Mouse (Mus musculus) midbrain, embryonic 12.5 days (tissue): ENCODE data around the gene Pacs1. TPM values are rescaled to one million over a fixed set of nuclear protein-coding genes. Genes with fewer than 3 reads are reported as not detected.

Experiments
- ATAC-seq: fragments of 200-750 bp; cut with Nextera tagmentation; 2 replicates; pipeline ENCODE4 v1.8.0; 2017; ENCODE audit warnings: low read depth, moderate TSS enrichment, moderate library complexity; ENCODE audit not compliant: low FRiP score
- H3K27ac ChIP-seq: fragments of 300-500 bp; sonication (generic); replicated peaks from 2 replicates; pipeline ENCODE4 v1.5.1; 2016; ENCODE audit warnings: mild to moderate bottlenecking
- H3K27me3 ChIP-seq: fragments of 300-500 bp; sonication (generic); 2 replicates; pipeline ENCODE4 v1.6.1; 2016; ENCODE audit warnings: mild to moderate bottlenecking
- H3K36me3 ChIP-seq: fragments of 300-500 bp; sonication (generic); 2 replicates; pipeline ENCODE4 v1.6.1; 2016
- H3K4me1 ChIP-seq: fragments of 300-500 bp; sonication (generic); 2 replicates; pipeline ENCODE4 v1.6.1; 2016
- H3K4me2 ChIP-seq: fragments of 300-500 bp; sonication (generic); replicated peaks from 2 replicates; pipeline ENCODE4 v1.6.1; 2016; ENCODE audit warnings: mild to moderate bottlenecking, moderate library complexity
- H3K4me3 ChIP-seq: fragments of 300-500 bp; sonication (generic); 2 replicates; pipeline ENCODE4 v1.5.1; 2016; ENCODE audit warnings: mild to moderate bottlenecking
- H3K9ac ChIP-seq: fragments of 300-500 bp; sonication (generic); replicated peaks from 2 replicates; pipeline ENCODE4 v1.6.1; 2016; ENCODE audit warnings: mild to moderate bottlenecking, moderate library complexity
- H3K9me3 ChIP-seq: fragments of 300-500 bp; sonication (generic); 2 replicates; pipeline ENCODE4 v1.6.1; 2016; ENCODE audit warnings: mild to moderate bottlenecking
- WGBS: fragments of 180-500 bp; shearing (Covaris S2); methylation state at CpG from one replicate; pipeline ENCODE4 v1.1.7; 2016; 5-methylcytosine and 5-hydroxymethylcytosine counted together
- polyA plus RNA-seq: library from polyadenylated mRNA; unstranded; fragments of >200 nt; fragmentation: Nextera tagmentation; extraction: Ambion mirVana; gene quantifications from 2 replicates; pipeline ENCODE4 v1.2.1, GENCODE M21; 2016

Pacs1 gene
- polyA plus RNA-seq = 32.5 and 32.8 TPM in 2 replicates

DNA sequence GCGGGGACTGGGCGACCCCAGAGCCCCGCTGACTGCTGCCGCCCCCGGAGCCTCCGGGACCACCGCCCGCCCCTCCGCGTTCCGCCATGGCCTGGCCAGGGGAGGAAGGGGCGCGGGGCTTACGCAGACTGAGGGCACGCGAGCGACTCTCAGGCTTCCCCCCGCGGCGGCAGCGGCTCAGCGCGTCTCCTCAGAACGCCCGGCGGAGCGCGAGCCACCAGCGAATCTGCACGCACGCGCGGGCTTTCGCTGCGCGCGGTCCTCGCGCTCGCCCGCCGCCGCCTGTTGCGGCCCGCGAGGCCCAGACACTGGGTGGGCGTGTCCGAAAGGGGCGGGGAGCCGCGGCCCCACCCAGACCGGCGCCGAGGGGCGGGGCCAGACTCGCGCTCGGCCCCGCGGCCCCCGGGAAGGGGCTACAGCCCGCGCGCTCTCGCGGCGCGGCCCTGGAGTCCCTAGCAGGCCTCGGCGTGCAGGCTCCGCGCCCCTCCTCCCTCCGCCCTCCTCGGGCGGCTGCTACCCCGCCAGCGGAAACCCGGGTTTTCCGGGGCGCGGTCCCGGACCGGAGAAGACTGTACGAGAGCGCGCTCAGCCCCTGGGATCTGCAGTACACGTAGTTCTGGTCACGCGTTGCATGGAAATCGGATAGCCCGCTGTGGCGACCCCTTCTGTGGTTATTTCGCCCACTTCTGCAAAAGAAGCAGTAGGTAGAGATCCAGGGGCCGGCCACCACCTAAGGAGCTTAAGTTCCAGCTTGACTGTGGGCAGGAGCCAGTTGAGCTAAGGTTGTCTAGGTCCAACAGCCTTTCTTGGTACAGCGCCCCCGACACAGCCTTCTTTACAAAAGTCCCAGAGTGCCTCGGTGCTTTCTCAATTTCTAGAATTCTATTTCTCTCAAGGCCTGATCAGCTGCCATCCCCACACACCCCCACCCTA, at the start of gene Pacs1:
TSS of gene Pacs1 (minus strand) at position 319 of the 933 bp plus-strand sequence.
- Histone ChIP-seq H3K9me3 (no peaks in the 10 kb centered on the region), H3K4me2 (peak within 1 kb of the TSS; percentile 89), H3K9ac (peak within 1 kb of the TSS; percentile 94), H3K27ac (peak within 1 kb of the TSS; percentile 89), H3K4me3 (peak within 1 kb of the TSS; percentile 94), H3K4me1 (peaks cover 33% of the 10 kb centered on the region), H3K36me3 (peaks cover 42% of the 10 kb centered on the region), H3K27me3 (no peaks in the 10 kb centered on the region)
- ATAC-seq = peak; percentile 89
- WGBS = under 1% methylated on average over 74 of the region's 97 CpGs

- WGBS = 90% methylated on average over 8 of the region's 8 CpGs
- H3K4me2 ChIP-seq = no peak overlapping the region
- H3K9me3 ChIP-seq = peaks cover 2% of the 10 kb centered on the region; the same call in 1 of the 2 replicates
- no peaks in the 10 kb centered on the region for H3K4me1 ChIP-seq
- H3K36me3 ChIP-seq = no peaks in the 10 kb centered on the region
- H3K27me3 ChIP-seq = no peaks in the 10 kb centered on the region
- H3K27ac ChIP-seq = no peak overlapping the region
- ATAC-seq = no peak
- H3K9ac ChIP-seq = no peak overlapping the region
- no peak overlapping the region for H3K4me3 ChIP-seq
Measured at GRCm38 (mm10) chr19:5313189-5313588, 40.3 kb upstream of the Pacs1 start.

- Histone ChIP-seq H3K27ac (no peak overlapping the region), H3K27me3 (peaks cover 19% of the 10 kb centered on the region), H3K9me3 (peaks cover 2% of the 10 kb centered on the region; the same call in 1 of the 2 replicates), H3K36me3 (peaks cover 36% of the 10 kb centered on the region), H3K4me3 (no peak overlapping the region), H3K9ac (no peak overlapping the region), H3K4me2 (no peak overlapping the region), H3K4me1 (no peaks in the 10 kb centered on the region)
- no peak for ATAC-seq
- WGBS = 79% methylated on average over 7 of the region's 7 CpGs
Measured at GRCm38 (mm10) chr19:5309025-5309424, 36.1 kb upstream of the Pacs1 start.

- no peak for ATAC-seq
- Histone ChIP-seq H3K27ac (no peak overlapping the region), H3K9me3 (peaks cover 2% of the 10 kb centered on the region; the same call in 1 of the 2 replicates), H3K4me1 (no peaks in the 10 kb centered on the region), H3K27me3 (peaks cover 19% of the 10 kb centered on the region), H3K4me3 (0 out of 2 replicates have a peak overlapping the region, but pooled peaks have one; percentile 13), H3K9ac (0 out of 2 replicates have a peak overlapping the region, but pooled peaks have one; percentile 20), H3K4me2 (peak overlapping the region; percentile 34; the same call in 1 of the 2 replicates), H3K36me3 (peaks cover 54% of the 10 kb centered on the region)
- WGBS = 46% methylated on average over 98 of the region's 98 CpGs
Measured at GRCm38 (mm10) chr19:5306968-5307734, 34.2 kb upstream of the Pacs1 start.

DNA sequence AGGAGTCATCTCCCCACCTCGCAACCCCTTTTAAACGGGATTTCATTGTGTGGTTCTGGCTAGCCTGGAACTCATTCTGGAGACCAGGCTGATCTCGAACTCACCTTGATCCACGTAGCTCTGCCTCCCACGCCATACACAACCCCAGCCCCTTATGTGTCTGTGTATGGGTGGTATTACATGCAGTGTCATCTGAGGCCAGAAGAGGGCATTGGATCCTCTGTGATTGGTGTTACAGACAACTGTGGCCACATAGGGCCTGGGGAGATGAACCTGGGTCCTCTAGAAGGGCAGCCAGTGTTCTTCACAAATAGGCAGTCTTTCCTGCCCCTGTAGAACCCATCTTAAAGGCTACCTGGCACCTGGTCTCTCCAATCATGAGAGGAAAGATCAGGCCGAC, 33.4 kb upstream of the Pacs1 start:
- Histone ChIP-seq H3K36me3 (peaks cover 54% of the 10 kb centered on the region), H3K4me3 (no peak overlapping the region), H3K4me1 (no peaks in the 10 kb centered on the region), H3K9me3 (peaks cover 2% of the 10 kb centered on the region; the same call in 1 of the 2 replicates), H3K9ac (no peak overlapping the region), H3K27ac (no peak overlapping the region), H3K4me2 (no peak overlapping the region), H3K27me3 (peaks cover 19% of the 10 kb centered on the region)
- ATAC-seq = no peak
- 88% methylated on average over 6 of the region's 6 CpGs for WGBS

- WGBS = 14% methylated on average over 4 of the region's 4 CpGs
- Histone ChIP-seq H3K4me1 (peaks cover 19% of the 10 kb centered on the region), H3K27ac (no peak overlapping the region), H3K9me3 (no peaks in the 10 kb centered on the region), H3K27me3 (peaks cover 13% of the 10 kb centered on the region), H3K4me2 (no peak overlapping the region), H3K4me3 (no peak overlapping the region), H3K36me3 (peaks cover 48% of the 10 kb centered on the region), H3K9ac (no peak overlapping the region)
- no peak for ATAC-seq
Measured at GRCm38 (mm10) chr19:5302455-5302854, 29.5 kb upstream of the Pacs1 start.

GRCm38 (mm10) chr19:5300588-5300987, 27.7 kb upstream of the Pacs1 start:
- no peaks in the 10 kb centered on the region for H3K27me3 ChIP-seq
- H3K36me3 ChIP-seq = peaks cover 29% of the 10 kb centered on the region
- H3K4me1 ChIP-seq = peaks cover 29% of the 10 kb centered on the region
- ATAC-seq = no peak
- H3K9me3 ChIP-seq = no peaks in the 10 kb centered on the region
- H3K4me2 ChIP-seq = no peak overlapping the region
- WGBS = 87% methylated on average over 6 of the region's 6 CpGs
- no peak overlapping the region for H3K9ac ChIP-seq
- no peak overlapping the region for H3K4me3 ChIP-seq
- no peak overlapping the region for H3K27ac ChIP-seq

DNA sequence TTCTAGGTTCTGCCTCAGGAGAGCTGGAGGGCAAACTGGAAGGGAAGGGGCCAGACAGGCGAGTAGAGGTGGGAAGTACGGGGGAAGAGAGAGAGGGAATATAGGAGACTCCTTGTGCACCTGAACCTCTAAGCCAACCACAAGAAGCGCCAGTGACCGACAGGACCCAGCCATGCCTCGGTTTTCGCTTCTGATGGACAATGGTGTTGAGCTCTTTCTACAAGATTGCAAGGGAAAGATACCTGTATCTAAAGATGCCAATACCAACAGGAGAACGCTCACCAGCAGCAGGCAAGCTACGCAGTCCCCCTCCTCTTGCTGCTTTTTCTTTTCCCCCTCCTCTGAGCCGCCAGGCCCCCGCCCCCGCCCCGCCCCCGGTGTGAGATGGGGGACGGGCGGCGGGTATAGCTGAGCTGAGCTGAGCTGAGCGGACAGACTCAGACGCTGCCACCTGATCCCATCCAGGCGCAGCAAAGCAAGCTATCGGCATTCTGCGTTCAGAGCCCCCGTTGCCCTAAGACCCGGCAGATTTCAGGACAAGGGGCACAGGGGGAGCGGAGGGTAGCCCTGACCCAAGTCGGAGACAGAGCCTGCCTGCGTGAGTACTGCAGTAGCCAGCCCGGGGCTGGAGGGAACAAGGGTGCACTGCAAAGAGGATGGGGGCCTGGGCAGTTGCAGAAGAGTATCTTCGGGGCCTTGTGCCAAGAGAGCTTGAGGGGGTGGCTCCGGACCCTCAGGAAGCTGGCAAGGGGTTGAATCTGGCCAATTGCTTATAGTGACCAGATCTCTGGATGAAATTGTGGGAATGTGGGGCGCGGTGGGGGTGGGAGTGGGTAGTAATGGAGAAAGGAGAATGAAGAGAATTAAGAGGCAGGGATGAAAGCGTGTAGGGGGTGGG, 25.2 kb upstream of the Pacs1 start, which contains the start of gene Gal3st3:
TSS of gene Gal3st3 (plus strand) at position 429 of the 898 bp plus-strand sequence.
- Histone ChIP-seq H3K4me3 (peak within 1 kb of the TSS; percentile 64), H3K9me3 (no peaks in the 10 kb centered on the region), H3K36me3 (peaks cover 13% of the 10 kb centered on the region), H3K9ac (peak within 1 kb of the TSS; percentile 91), H3K4me2 (peak within 1 kb of the TSS; percentile 78), H3K27ac (peak within 1 kb of the TSS; percentile 86), H3K4me1 (peaks cover 36% of the 10 kb centered on the region), H3K27me3 (no peaks in the 10 kb centered on the region)
- peak; percentile 69 for ATAC-seq
- WGBS = 6% methylated on average over 30 of the region's 32 CpGs

DNA sequence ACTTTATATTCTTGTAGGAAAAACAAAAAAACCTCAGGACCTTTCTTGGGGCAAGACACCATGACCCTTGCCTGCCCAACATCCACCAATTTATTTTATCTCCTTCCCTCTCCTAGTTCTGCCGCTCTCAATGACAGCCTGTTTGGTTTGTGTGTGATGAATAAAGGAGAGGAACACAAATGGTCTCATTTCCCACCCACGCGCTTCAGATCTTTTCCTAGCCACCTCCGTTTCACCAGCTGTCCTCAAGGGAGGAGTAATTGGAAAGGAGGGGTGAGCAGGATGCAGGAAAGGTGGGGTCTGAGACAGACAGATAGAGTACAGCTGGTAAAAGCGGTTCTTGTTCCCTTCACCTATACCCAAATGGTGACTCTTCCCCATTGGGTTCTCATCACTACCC, 23.7 kb upstream of the Pacs1 start:
- 89% methylated on average over 5 of the region's 5 CpGs for WGBS
- no peak for ATAC-seq
- no peaks in the 10 kb centered on the region for H3K9me3 ChIP-seq
- 0 out of 2 replicates have a peak overlapping the region, but pooled peaks have one; percentile 88 for H3K4me3 ChIP-seq
- H3K4me1 ChIP-seq = peaks cover 39% of the 10 kb centered on the region
- no peak overlapping the region for H3K4me2 ChIP-seq
- H3K36me3 ChIP-seq = peaks cover 16% of the 10 kb centered on the region
- H3K9ac ChIP-seq = no peak overlapping the region
- no peaks in the 10 kb centered on the region for H3K27me3 ChIP-seq
- H3K27ac ChIP-seq = no peak overlapping the region

DNA sequence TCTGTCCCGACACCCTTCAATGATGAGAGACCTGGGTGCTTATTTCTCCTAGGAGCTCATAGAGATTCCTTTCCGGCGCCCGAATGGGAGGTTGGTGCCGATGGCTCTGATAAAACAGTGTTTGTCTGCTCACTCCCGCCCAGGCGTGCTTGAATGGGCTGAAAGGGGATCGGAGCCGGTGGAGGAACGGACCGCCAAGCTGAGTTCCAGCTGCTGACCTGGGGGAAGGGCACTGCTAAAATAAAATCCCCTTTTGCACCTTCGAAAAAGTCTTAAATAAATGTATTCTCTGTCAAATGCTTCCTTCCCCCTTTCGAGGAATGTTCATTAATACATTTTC, 22.8 kb upstream of the Pacs1 start:
- H3K4me1 ChIP-seq = peaks cover 39% of the 10 kb centered on the region
- H3K36me3 ChIP-seq = peaks cover 26% of the 10 kb centered on the region
- WGBS = 6% methylated on average over 13 of the region's 13 CpGs
- H3K27ac ChIP-seq = peak overlapping the region; percentile 89
- peak overlapping the region; percentile 88 for H3K4me3 ChIP-seq
- no peaks in the 10 kb centered on the region for H3K9me3 ChIP-seq
- ATAC-seq = peak; percentile 21; the same call in 1 of the 2 replicates
- H3K27me3 ChIP-seq = no peaks in the 10 kb centered on the region
- H3K9ac ChIP-seq = peak overlapping the region; percentile 66
- H3K4me2 ChIP-seq = peak overlapping the region; percentile 66
